Mouse (Mus musculus): ENCODE results near the gene Kyat1. TPM values are rescaled to one million over a fixed set of nuclear protein-coding genes. Genes with fewer than 3 reads are reported as not detected.

Kyat1 gene
- total RNA-seq, 2 experiments from 2014 or later: 2.3 TPM; not detected in 1

Other genes starting within 250 kb of the Kyat1 start
- 33.5 and 34.6 TPM in 2 replicates for gene Sptan1, start 240.3 kb downstream of the Kyat1 start, total RNA-seq (2015; ENCODE audit: low replicate concordance)
- gene Sptan1, start 240.3 kb downstream of the Kyat1 start, total RNA-seq (2017; ENCODE audit: low replicate concordance): 16.2 and 17.8 TPM in 2 replicates
- gene Wdr34, start 157.0 kb downstream of the Kyat1 start, total RNA-seq (2015; ENCODE audit: low replicate concordance): 2.1 and 3.2 TPM in 2 replicates
- 0.26 TPM in 1 of 2 replicates, not detected in the other for gene Wdr34, start 157.0 kb downstream of the Kyat1 start, total RNA-seq (2017; ENCODE audit: low replicate concordance)
- 56.2 and 60.5 TPM in 2 replicates for gene Set, start 148.5 kb downstream of the Kyat1 start, total RNA-seq (2015; ENCODE audit: low replicate concordance)
- 155 and 219 TPM in 2 replicates for gene Set, start 148.5 kb downstream of the Kyat1 start, total RNA-seq (2017; ENCODE audit: low replicate concordance)
- gene Pkn3, start 128.2 kb downstream of the Kyat1 start, total RNA-seq (2015; ENCODE audit: low replicate concordance): not detected in 2 replicates
- not detected in 2 replicates for gene Pkn3, start 128.2 kb downstream of the Kyat1 start, total RNA-seq (2017; ENCODE audit: low replicate concordance)
- gene Zdhhc12, start 112.2 kb downstream of the Kyat1 start, total RNA-seq (2015; ENCODE audit: low replicate concordance): 8.6 and 13.4 TPM in 2 replicates
- gene Zdhhc12, start 112.2 kb downstream of the Kyat1 start, total RNA-seq (2017; ENCODE audit: low replicate concordance): 2.3 and 4.0 TPM in 2 replicates
- gene Zer1, start 81.3 kb downstream of the Kyat1 start, total RNA-seq (2015; ENCODE audit: low replicate concordance): 10.9 and 27.4 TPM in 2 replicates
- gene Zer1, start 81.3 kb downstream of the Kyat1 start, total RNA-seq (2017; ENCODE audit: low replicate concordance): 6.7 and 11.7 TPM in 2 replicates
- 4.7 and 9.2 TPM in 2 replicates for gene Tbc1d13, start 72.1 kb downstream of the Kyat1 start, total RNA-seq (2015; ENCODE audit: low replicate concordance)
- gene Tbc1d13, start 72.1 kb downstream of the Kyat1 start, total RNA-seq (2017; ENCODE audit: low replicate concordance): 4.8 and 13.2 TPM in 2 replicates
- gene Endog, start 34.4 kb downstream of the Kyat1 start, total RNA-seq (2015; ENCODE audit: low replicate concordance): not detected in 2 replicates
- 1.7 TPM in 1 of 2 replicates, not detected in the other for gene Endog, start 34.4 kb downstream of the Kyat1 start, total RNA-seq (2017; ENCODE audit: low replicate concordance)
- gene Spout1, start 27.4 kb downstream of the Kyat1 start, total RNA-seq (2015; ENCODE audit: low replicate concordance): 2.9 and 10.5 TPM in 2 replicates
- 3.5 and 7.6 TPM in 2 replicates for gene Spout1, start 27.4 kb downstream of the Kyat1 start, total RNA-seq (2017; ENCODE audit: low replicate concordance)
- 9.6 and 11.9 TPM in 2 replicates for gene Lrrc8a, start 31.9 kb upstream of the Kyat1 start, total RNA-seq (2015; ENCODE audit: low replicate concordance)
- gene Lrrc8a, start 31.9 kb upstream of the Kyat1 start, total RNA-seq (2017; ENCODE audit: low replicate concordance): 6.9 and 10.7 TPM in 2 replicates
- not detected in 2 replicates for gene Gm28035, start 34.7 kb upstream of the Kyat1 start, total RNA-seq (2015; ENCODE audit: low replicate concordance)
- 0.13 TPM in 1 of 2 replicates, not detected in the other for gene Gm28035, start 34.7 kb upstream of the Kyat1 start, total RNA-seq (2017; ENCODE audit: low replicate concordance)
- 6.1 and 11.3 TPM in 2 replicates for gene Phyhd1, start 60.4 kb upstream of the Kyat1 start, total RNA-seq (2015; ENCODE audit: low replicate concordance)
- gene Phyhd1, start 60.4 kb upstream of the Kyat1 start, total RNA-seq (2017; ENCODE audit: low replicate concordance): 2.8 and 9.6 TPM in 2 replicates
- gene Gm28038, start 75.2 kb upstream of the Kyat1 start, total RNA-seq (2015; ENCODE audit: low replicate concordance): not detected in 2 replicates
- not detected in 2 replicates for gene Gm28038, start 75.2 kb upstream of the Kyat1 start, total RNA-seq (2017; ENCODE audit: low replicate concordance)
- 1.3 TPM in 1 of 2 replicates, not detected in the other for gene Dolk, start 80.5 kb upstream of the Kyat1 start, total RNA-seq (2015; ENCODE audit: low replicate concordance)
- gene Dolk, start 80.5 kb upstream of the Kyat1 start, total RNA-seq (2017; ENCODE audit: low replicate concordance): 1.0 TPM in 1 of 2 replicates, not detected in the other
- gene Nup188, start 80.5 kb upstream of the Kyat1 start, total RNA-seq (2015; ENCODE audit: low replicate concordance): 15.5 and 19.3 TPM in 2 replicates
- gene Nup188, start 80.5 kb upstream of the Kyat1 start, total RNA-seq (2017; ENCODE audit: low replicate concordance): 12.1 and 13.9 TPM in 2 replicates
- 6.5 and 8.4 TPM in 2 replicates for gene Sh3glb2, start 153.5 kb upstream of the Kyat1 start, total RNA-seq (2015; ENCODE audit: low replicate concordance)
- 5.4 and 10.8 TPM in 2 replicates for gene Sh3glb2, start 153.5 kb upstream of the Kyat1 start, total RNA-seq (2017; ENCODE audit: low replicate concordance)
- gene Miga2, start 158.4 kb upstream of the Kyat1 start, total RNA-seq (2015; ENCODE audit: low replicate concordance): 3.8 and 7.2 TPM in 2 replicates
- 12.4 and 18.7 TPM in 2 replicates for gene Miga2, start 158.4 kb upstream of the Kyat1 start, total RNA-seq (2017; ENCODE audit: low replicate concordance)
- gene Dolpp1, start 186.4 kb upstream of the Kyat1 start, total RNA-seq (2015; ENCODE audit: low replicate concordance): 4.6 and 14.1 TPM in 2 replicates
- gene Dolpp1, start 186.4 kb upstream of the Kyat1 start, total RNA-seq (2017; ENCODE audit: low replicate concordance): 5.4 and 20.9 TPM in 2 replicates
- 80.9 and 111 TPM in 2 replicates for gene Crat, start 210.0 kb upstream of the Kyat1 start, total RNA-seq (2015; ENCODE audit: low replicate concordance)
- gene Crat, start 210.0 kb upstream of the Kyat1 start, total RNA-seq (2017; ENCODE audit: low replicate concordance): 33.9 and 79.7 TPM in 2 replicates
- gene Ptpa, start 210.2 kb upstream of the Kyat1 start, total RNA-seq (2015; ENCODE audit: low replicate concordance): 118 and 151 TPM in 2 replicates
- gene Ptpa, start 210.2 kb upstream of the Kyat1 start, total RNA-seq (2017; ENCODE audit: low replicate concordance): 103 and 168 TPM in 2 replicates